Comparison of ENCODE assay signal across 8 mouse cellular contexts in the genomic region with DNA sequence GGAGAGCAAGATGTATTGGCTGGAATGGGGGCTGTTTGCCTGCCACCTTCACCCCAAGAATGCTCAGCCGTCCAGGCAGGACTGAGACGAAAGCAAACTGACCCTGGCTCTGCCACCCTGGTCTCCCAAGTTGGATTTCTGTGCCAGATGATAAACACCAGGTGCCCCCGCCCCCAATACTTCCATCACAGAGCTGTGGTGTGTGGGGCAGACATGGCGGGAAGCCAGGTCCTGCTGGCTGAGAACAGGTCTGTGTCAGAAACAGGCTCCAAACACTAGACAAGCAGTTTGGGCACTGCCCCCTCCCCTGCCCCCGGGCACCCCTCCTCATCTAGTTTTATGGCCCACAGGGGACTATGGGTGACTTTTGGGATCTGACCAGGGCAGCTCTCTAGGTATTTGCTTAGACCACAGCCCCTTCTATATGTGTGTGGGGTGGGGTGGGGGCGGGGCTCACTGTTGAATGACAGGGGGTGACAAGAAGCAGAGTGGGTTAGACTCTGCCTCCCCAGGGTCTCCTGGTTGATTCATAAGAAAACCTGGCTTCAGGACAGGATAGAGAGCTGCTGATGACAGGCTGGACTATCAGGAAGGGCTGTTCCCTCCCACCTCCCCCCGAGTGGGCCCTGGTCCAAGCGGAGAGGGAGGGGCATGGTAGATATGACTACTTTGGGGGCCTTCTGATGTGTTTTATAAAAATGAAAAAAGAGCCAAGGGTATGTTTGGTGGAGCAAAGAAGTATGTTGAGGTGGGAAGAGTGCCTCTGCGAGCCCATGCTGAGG. TPM values are rescaled to one million over a fixed set of nuclear protein-coding genes. Genes with fewer than 3 reads are reported as not detected.
DNase-seq lines count a peak whose midpoint lies in the region; ATAC-seq and TF ChIP-seq lines count a peak whose summit lies in the region.

No protein-coding gene starts in this region.

- no peak overlapping the region for H3K4me2 ChIP-seq in forebrain, postnatal 0 days (ENCODE audit: low read depth)
- no peak overlapping the region for H3K4me2 ChIP-seq in liver, embryonic 12.5 days

- H3K4me3 ChIP-seq in forebrain, postnatal 0 days (ENCODE audit: low read depth, low read length) = no peak overlapping the region
- H3K4me3 ChIP-seq in forebrain, embryonic 10.5 days = no peak overlapping the region
- no peak overlapping the region for H3K4me3 ChIP-seq in kidney, adult 2 months (ENCODE audit: insufficient read depth, low read depth, low read length)
- no peak overlapping the region for H3K4me3 ChIP-seq in liver, embryonic 12.5 days

- ATAC-seq in forebrain, postnatal 0 days = peak; percentile 34; the same call in 1 of the 2 replicates
- ATAC-seq in liver, embryonic 12.5 days = no peak

- no peaks in the 10 kb centered on the region for H3K4me1 ChIP-seq in forebrain, postnatal 0 days (ENCODE audit: insufficient read depth)
- H3K4me1 ChIP-seq in forebrain, embryonic 10.5 days = peaks cover 40% of the 10 kb centered on the region
- no peaks in the 10 kb centered on the region for H3K4me1 ChIP-seq in kidney, adult 2 months (ENCODE audit: control insufficient read depth, insufficient read depth, low read length)
- H3K4me1 ChIP-seq in liver, embryonic 12.5 days = peaks cover 9% of the 10 kb centered on the region

- no peaks in the 10 kb centered on the region for H3K36me3 ChIP-seq in forebrain, postnatal 0 days (ENCODE audit: insufficient read depth)
- peaks cover 25% of the 10 kb centered on the region for H3K36me3 ChIP-seq in forebrain, embryonic 10.5 days (replicated peaks)
- H3K36me3 ChIP-seq in kidney, adult 2 months (ENCODE audit: control insufficient read depth, insufficient read depth, low read length) = no peaks in the 10 kb centered on the region
- no peaks in the 10 kb centered on the region for H3K36me3 ChIP-seq in liver, embryonic 12.5 days

- peaks cover 21% of the 10 kb centered on the region; the same call in 1 of the 2 replicates for H3K27me3 ChIP-seq in forebrain, postnatal 0 days (ENCODE audit: insufficient read depth, low read length)
- peaks cover 49% of the 10 kb centered on the region for H3K27me3 ChIP-seq in forebrain, embryonic 10.5 days (ENCODE audit: poor library complexity, severe bottlenecking)
- 0 out of 2 replicates have a peak, but pooled peaks cover 2% of the 10 kb centered on the region for H3K27me3 ChIP-seq in kidney, adult 2 months (replicated peaks; ENCODE audit: control insufficient read depth, insufficient read depth, low read length)
- H3K27me3 ChIP-seq in liver, embryonic 12.5 days (replicated peaks) = peaks cover 54% of the 10 kb centered on the region

- no peak for DNase-seq in forebrain, postnatal 0 days
- no peak for DNase-seq in forebrain, embryonic 10.5 days (ENCODE audit: extremely low spot score, low spot score)
- DNase-seq in kidney, adult 2 months = peak; percentile 41
- no peak for DNase-seq in kidney, adult 18-20 months
- peak; percentile 41 for DNase-seq in ovary, postnatal 36 days (ENCODE audit: low spot score)
- DNase-seq in ovary, adult 18-20 months (ENCODE audit: low spot score) = no peak
- no peak for DNase-seq in thymus, postnatal 25 days

- no peaks in the 10 kb centered on the region for H3K9me3 ChIP-seq in forebrain, postnatal 0 days (ENCODE audit: low read length)
- H3K9me3 ChIP-seq in forebrain, embryonic 10.5 days = peaks cover 4% of the 10 kb centered on the region; the same call in 1 of the 2 replicates
- no peaks in the 10 kb centered on the region for H3K9me3 ChIP-seq in liver, embryonic 12.5 days (replicated peaks)

- 58% methylated on average over 9 of the region's 9 CpGs for WGBS in forebrain, postnatal 0 days
- WGBS in forebrain, embryonic 10.5 days = 80% methylated on average over 9 of the region's 9 CpGs
- 43% methylated on average over 9 of the region's 9 CpGs for WGBS in kidney, adult 2 months
- 53% methylated on average over 9 of the region's 9 CpGs for WGBS in liver, embryonic 12.5 days (ENCODE audit: insufficient replicate concordance)

- H3K9ac ChIP-seq in forebrain, postnatal 0 days = no peak overlapping the region
- no peak overlapping the region for H3K9ac ChIP-seq in liver, embryonic 12.5 days

- no peak for TF ChIP-seq POLR2A in kidney, adult 2 months (IDR thresholded peaks at IDR 0.05; ENCODE audit: low read depth, low read length)

- H3K27ac ChIP-seq in forebrain, postnatal 0 days (ENCODE audit: low read depth, low read length) = no peak overlapping the region
- no peak overlapping the region for H3K27ac ChIP-seq in forebrain, embryonic 10.5 days
- no peak overlapping the region for H3K27ac ChIP-seq in kidney, adult 2 months (ENCODE audit: insufficient read depth, low read depth, low read length)
- H3K27ac ChIP-seq in liver, embryonic 12.5 days = no peak overlapping the region

- TF ChIP-seq CTCF in forebrain, postnatal 0 days (IDR thresholded peaks at IDR 0.05; ENCODE audit: low read depth) = no peak
- no peak for TF ChIP-seq CTCF in kidney, adult 2 months (conservative IDR thresholded peaks at IDR 0.05; ENCODE audit: insufficient read depth, insufficient read length, low read depth, low read length)

RNA-seq across cellular contexts. Expression of gene Rflna, which starts 3.0 kb away (rescaled TPM):
- 3.2 and 6.2 TPM in 2 replicates for total RNA-seq in forebrain, postnatal 0 days (2014; rRNA removed)
- 4.4 and 4.8 TPM in 2 replicates for polyA plus RNA-seq in forebrain, postnatal 0 days (2015; fragmentation: Nextera tagmentation; extraction: Ambion mirVana)
- polyA plus RNA-seq in forebrain, embryonic 10.5 days (2016; fragmentation: Nextera tagmentation; extraction: Ambion mirVana) = 3.4 and 4.3 TPM in 2 replicates
- 7.9 and 11.3 TPM in 2 replicates for polyA plus RNA-seq in kidney, adult 2 months (2012; rRNA removed)
- 0.45 and 0.69 TPM in 2 replicates for polyA plus RNA-seq in liver, embryonic 12.5 days (2016; fragmentation: Nextera tagmentation; extraction: Ambion mirVana)

Comparison
In these comparisons a context has a peak if more than half of its experiments do, and no peak if none do; other contexts are left out.
1. DNase-seq: peak in kidney, adult 2 months (single experiment) and ovary, postnatal 36 days (single experiment); none in forebrain, postnatal 0 days (single experiment), forebrain, embryonic 10.5 days (single experiment), kidney, adult 18-20 months (single experiment), ovary, adult 18-20 months (single experiment) and thymus, postnatal 25 days (single experiment).